Mouse (Mus musculus) layer of hippocampus, adult 9-10 months (tissue): Measurements from ENCODE around the gene Gm17949.

Source experiments
- DNase-seq: peaks from one replicate; pipeline ENCODE4 v3.0.0; 2022; ENCODE audit warnings: low spot score

Gm17949 gene

GRCm38 (mm10) chr17:57011236-57012141 is at the start of gene Gm17949, which contains the start of gene Gtf2f1:
Gene Gm17949 (plus strand): TSS chr17:57011469.
Gene Gtf2f1 (minus strand): TSS chr17:57011288.
- peak; percentile 93 for DNase-seq

- no peak for DNase-seq
Measured at GRCm38 (mm10) chr17:56961880-56962279, 49.4 kb upstream of the Gm17949 start.

GRCm38 (mm10) chr17:56962642-56963405 is 48.4 kb upstream of the Gm17949 start:
- no peak for DNase-seq

- no peak for DNase-seq
Measured at GRCm38 (mm10) chr17:56963646-56964045, 47.6 kb upstream of the Gm17949 start.

- no peak for DNase-seq
Measured at GRCm38 (mm10) chr17:56969321-56969720, 41.9 kb upstream of the Gm17949 start.

- DNase-seq: no peak
Measured at GRCm38 (mm10) chr17:56970081-56970480, 41.2 kb upstream of the Gm17949 start.

GRCm38 (mm10) chr17:56973956-56974707 is 37.1 kb upstream of the Gm17949 start:
- DNase-seq: no peak

- no peak for DNase-seq
Measured at GRCm38 (mm10) chr17:56974708-56975240, 36.5 kb upstream of the Gm17949 start.

- DNase-seq: no peak
Measured at GRCm38 (mm10) chr17:56975391-56975790, 35.9 kb upstream of the Gm17949 start.

GRCm38 (mm10) chr17:56976531-56977390 is 34.5 kb upstream of the Gm17949 start:
- no peak for DNase-seq

GRCm38 (mm10) chr17:56979524-56979923 is 31.7 kb upstream of the Gm17949 start:
- no peak for DNase-seq

- no peak for DNase-seq
Measured at GRCm38 (mm10) chr17:56981049-56981448, 30.2 kb upstream of the Gm17949 start.

- no peak for DNase-seq
Measured at GRCm38 (mm10) chr17:56982013-56982412, 29.3 kb upstream of the Gm17949 start, which contains the start of gene Acer1. Gene Acer1 (minus strand): TSS chr17:56982126.

GRCm38 (mm10) chr17:56984886-56985285 is 26.4 kb upstream of the Gm17949 start:
- DNase-seq: no peak

GRCm38 (mm10) chr17:56985656-56986055 is 25.6 kb upstream of the Gm17949 start:
- no peak for DNase-seq

- DNase-seq: no peak
Measured at GRCm38 (mm10) chr17:56986105-56986805, 25.0 kb upstream of the Gm17949 start.

- DNase-seq: no peak
Measured at GRCm38 (mm10) chr17:56988441-56988840, 22.8 kb upstream of the Gm17949 start.

GRCm38 (mm10) chr17:56988921-56989430 is 22.3 kb upstream of the Gm17949 start:
- no peak for DNase-seq

GRCm38 (mm10) chr17:56989467-56990114 is 21.7 kb upstream of the Gm17949 start:
- peak; percentile 79 for DNase-seq
